Mouse (Mus musculus): ENCODE measurements around the gene Tead4. TPM values are rescaled to one million over a fixed set of nuclear protein-coding genes. Genes with fewer than 3 reads are reported as not detected.
"Not testable (repeated sequence)": the region's sequence is repeated elsewhere in the genome, so short reads cannot be mapped to it uniquely, and the experiment has no call there.

The Tead4 gene
- polyA plus RNA-seq, 1 experiment: not detected

DNA sequence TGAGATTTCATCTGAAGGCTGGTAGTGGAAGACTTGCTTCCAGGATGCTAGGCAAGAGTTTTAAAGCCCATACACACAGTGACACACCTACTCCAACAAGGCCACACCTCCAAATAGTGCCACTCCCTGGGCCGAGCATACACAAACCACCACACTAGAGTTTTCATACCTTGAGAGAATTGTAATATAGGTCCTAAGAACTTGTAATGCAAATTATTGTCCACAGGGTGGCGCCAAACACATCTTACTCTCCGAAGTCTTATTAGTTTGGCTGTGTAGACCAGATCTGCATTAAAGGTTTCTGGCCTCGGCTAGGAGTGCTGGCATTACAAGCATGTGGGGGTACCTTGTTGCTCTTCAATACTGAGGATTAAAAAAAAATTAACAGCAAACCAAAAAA lies 17.7 kb upstream of the Tead4 start:
- no peaks in the 10 kb centered on the region for H3K4me1 ChIP-seq (ENCODE audit: control insufficient read depth)
- no peaks in the 10 kb centered on the region for H3K9me3 ChIP-seq (ENCODE audit: control insufficient read depth, low read length)
- H3K36me3 ChIP-seq (ENCODE audit: control insufficient read depth): no peaks in the 10 kb centered on the region; the same call in 1 of the 2 replicates
- no peak overlapping the region for H3K4me3 ChIP-seq (replicated peaks)
- no peak for TF ChIP-seq GATA1 (IDR thresholded peaks at IDR 0.05; ENCODE audit: low read length)
- no peak for TF ChIP-seq TAL1 (IDR thresholded peaks at IDR 0.05; ENCODE audit: low read length)
- H3K27me3 ChIP-seq (ENCODE audit: control insufficient read depth): no peaks in the 10 kb centered on the region

DNA sequence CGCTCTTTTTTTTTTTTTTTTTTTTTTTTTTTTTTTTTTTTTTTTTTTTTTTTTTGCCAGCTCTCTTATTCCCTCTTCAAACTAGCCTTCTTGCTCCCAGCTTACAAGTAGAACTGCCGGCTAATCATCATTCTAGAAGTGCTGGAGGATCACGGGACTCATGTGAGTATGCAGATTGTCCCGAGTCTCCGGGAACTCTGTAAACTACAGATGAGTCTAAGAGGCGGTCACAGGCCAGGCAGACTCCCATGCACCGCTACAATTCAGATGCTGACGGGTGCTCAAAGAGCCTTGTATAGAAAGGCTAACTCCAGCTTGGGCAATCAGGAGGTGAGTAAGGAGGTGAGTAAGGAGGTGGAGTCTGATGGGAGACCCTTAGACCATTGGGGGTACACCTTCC lies 15.0 kb upstream of the Tead4 start:
- Histone ChIP-seq H3K36me3 (ENCODE audit: control insufficient read depth) (no peaks in the 10 kb centered on the region), H3K9me3 (ENCODE audit: control insufficient read depth, low read length) (no peaks in the 10 kb centered on the region), H3K27me3 (ENCODE audit: control insufficient read depth) (no peaks in the 10 kb centered on the region), H3K4me1 (ENCODE audit: control insufficient read depth) (no peaks in the 10 kb centered on the region), H3K4me3 (replicated peaks) (no peak overlapping the region)
- no peak for TF ChIP-seq TAL1 (IDR thresholded peaks at IDR 0.05; ENCODE audit: low read length)

DNA sequence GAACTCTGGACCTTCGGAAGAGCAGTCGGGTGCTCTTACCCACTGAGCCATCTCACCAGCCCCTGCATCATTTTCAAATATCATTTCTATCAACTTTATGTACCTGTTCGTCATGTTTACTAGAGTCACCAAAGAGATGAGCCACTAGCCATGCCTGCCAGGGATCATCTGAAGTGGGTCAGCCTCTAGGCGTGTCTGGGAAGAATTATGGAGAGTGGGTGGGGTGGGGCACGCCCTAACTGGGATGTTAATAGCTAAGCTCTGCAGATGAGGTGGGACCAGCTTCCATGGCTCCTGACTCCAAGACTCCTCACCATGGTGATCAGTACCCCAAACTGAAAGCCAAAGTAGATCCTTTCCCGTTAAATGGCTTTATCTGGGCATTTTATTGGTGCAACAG lies 14.2 kb upstream of the Tead4 start:
- Histone ChIP-seq H3K27me3 (ENCODE audit: control insufficient read depth) (no peaks in the 10 kb centered on the region), H3K4me1 (ENCODE audit: control insufficient read depth) (no peaks in the 10 kb centered on the region), H3K4me3 (replicated peaks) (no peak overlapping the region), H3K9me3 (ENCODE audit: control insufficient read depth, low read length) (no peaks in the 10 kb centered on the region), H3K36me3 (ENCODE audit: control insufficient read depth) (no peaks in the 10 kb centered on the region)
- TF ChIP-seq TAL1 (IDR thresholded peaks at IDR 0.05; ENCODE audit: low read length) (no peak), GATA1 (IDR thresholded peaks at IDR 0.05; ENCODE audit: low read length) (no peak)

DNA sequence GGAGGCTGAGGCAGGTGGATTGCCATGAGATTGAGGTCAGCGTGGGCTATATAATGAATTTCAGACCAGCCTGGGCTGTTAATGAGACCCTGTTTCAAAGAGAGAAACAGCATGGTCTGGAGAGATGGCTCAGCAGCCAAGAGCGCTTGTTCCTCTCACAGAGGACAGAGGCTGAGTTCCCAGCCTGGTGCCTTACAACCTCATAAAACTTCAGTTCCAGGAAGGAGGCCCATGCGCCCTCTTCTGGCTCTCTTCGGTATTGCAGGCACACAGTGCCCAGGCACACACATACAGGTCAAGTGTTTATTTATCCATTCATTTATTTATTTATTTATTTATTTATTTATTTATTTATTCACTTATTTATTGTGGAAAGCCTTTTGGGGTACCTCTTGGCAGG lies 7.7 kb upstream of the Tead4 start:
- H3K4me3 ChIP-seq (replicated peaks): no peak overlapping the region
- TF ChIP-seq GATA1 (IDR thresholded peaks at IDR 0.05; ENCODE audit: low read length): no peak
- TF ChIP-seq TAL1 (IDR thresholded peaks at IDR 0.05; ENCODE audit: low read length): no peak
- no peaks in the 10 kb centered on the region for H3K27me3 ChIP-seq (ENCODE audit: control insufficient read depth)
- no peaks in the 10 kb centered on the region for H3K36me3 ChIP-seq (ENCODE audit: control insufficient read depth)
- H3K4me1 ChIP-seq (ENCODE audit: control insufficient read depth): no peaks in the 10 kb centered on the region
- no peaks in the 10 kb centered on the region for H3K9me3 ChIP-seq (ENCODE audit: control insufficient read depth, low read length)

DNA sequence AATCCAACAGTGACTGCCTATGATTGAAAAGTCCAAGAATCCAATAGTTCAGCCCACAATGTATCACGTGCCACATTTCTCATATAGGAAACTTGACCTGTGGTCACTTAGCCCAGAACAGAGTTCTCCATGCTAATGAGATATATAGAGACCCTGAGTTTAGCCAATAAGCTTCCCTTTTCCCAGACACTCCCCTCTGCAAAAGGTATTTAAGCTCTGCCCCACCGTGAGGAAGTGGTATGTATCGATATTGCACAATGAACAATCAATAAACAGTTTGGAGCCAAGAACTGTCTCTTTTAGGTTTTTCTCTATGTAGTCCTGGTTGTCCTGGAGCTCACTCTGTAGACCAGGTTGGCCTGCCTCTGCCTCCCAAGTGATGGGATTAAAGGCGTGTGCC lies 4.2 kb upstream of the Tead4 start:
- no peak for TF ChIP-seq TAL1 (IDR thresholded peaks at IDR 0.05; ENCODE audit: low read length)
- no peak for TF ChIP-seq GATA1 (IDR thresholded peaks at IDR 0.05; ENCODE audit: low read length)
- Histone ChIP-seq H3K36me3 (ENCODE audit: control insufficient read depth) (no peaks in the 10 kb centered on the region), H3K4me3 (replicated peaks) (no peak overlapping the region), H3K27me3 (ENCODE audit: control insufficient read depth) (peaks cover 27% of the 10 kb centered on the region), H3K9me3 (ENCODE audit: control insufficient read depth, low read length) (peaks cover 3% of the 10 kb centered on the region; the same call in 1 of the 2 replicates), H3K4me1 (ENCODE audit: control insufficient read depth) (peaks cover 4% of the 10 kb centered on the region; the same call in 1 of the 2 replicates)

DNA sequence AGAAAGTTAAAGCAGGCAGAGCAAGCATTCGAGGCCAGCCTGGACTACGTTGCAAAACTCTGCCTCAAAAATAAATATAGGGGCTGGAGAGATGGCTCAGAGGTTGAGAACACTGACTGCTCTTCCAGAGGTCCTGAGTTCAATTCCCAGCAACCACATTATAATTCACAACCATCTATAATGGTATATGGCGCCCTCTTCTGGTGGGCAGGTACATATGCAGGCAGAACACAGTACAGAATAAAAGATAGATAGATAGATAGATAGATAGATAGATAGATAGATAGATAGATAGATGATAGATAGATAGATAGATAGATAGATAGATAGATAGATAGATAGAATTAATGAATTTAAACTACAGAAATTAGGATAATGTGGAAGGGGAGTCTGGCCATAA lies 2.0 kb upstream of the Tead4 start:
- H3K4me3 ChIP-seq (replicated peaks); H3K36me3 ChIP-seq (ENCODE audit: control insufficient read depth); H3K4me1 ChIP-seq (ENCODE audit: control insufficient read depth); H3K9me3 ChIP-seq (ENCODE audit: control insufficient read depth, low read length): not testable (repeated sequence)
- peaks cover 47% of the 10 kb centered on the region for H3K27me3 ChIP-seq (ENCODE audit: control insufficient read depth)

DNA sequence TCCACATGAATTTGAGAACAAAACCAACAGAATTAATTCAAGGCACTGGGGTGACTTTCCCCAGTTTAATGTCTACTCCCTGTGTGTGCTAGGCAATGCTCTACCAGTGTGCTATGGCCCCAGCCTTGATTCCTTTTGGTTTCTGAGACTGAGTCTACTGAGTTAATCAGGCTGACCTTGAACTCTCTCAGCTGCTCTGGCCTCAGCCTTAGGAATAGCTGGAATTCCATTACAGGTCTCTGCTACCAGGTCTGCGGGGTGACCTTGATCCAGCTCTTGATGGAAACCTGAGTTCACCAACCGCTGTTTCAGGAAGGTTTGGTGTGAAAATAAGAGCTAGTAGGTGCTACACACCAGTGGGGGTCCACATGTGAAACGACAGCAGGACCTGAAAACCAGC lies 1.3 kb upstream of the Tead4 start:
- Histone ChIP-seq H3K4me1 (ENCODE audit: control insufficient read depth) (peaks cover 4% of the 10 kb centered on the region; the same call in 1 of the 2 replicates), H3K36me3 (ENCODE audit: control insufficient read depth) (no peaks in the 10 kb centered on the region), H3K27me3 (ENCODE audit: control insufficient read depth) (peaks cover 51% of the 10 kb centered on the region), H3K9me3 (ENCODE audit: control insufficient read depth, low read length) (peaks cover 3% of the 10 kb centered on the region; the same call in 1 of the 2 replicates), H3K4me3 (replicated peaks) (no peak overlapping the region)
- TF ChIP-seq GATA1 (IDR thresholded peaks at IDR 0.05; ENCODE audit: low read length) (no peak), TAL1 (IDR thresholded peaks at IDR 0.05; ENCODE audit: low read length) (no peak)

DNA sequence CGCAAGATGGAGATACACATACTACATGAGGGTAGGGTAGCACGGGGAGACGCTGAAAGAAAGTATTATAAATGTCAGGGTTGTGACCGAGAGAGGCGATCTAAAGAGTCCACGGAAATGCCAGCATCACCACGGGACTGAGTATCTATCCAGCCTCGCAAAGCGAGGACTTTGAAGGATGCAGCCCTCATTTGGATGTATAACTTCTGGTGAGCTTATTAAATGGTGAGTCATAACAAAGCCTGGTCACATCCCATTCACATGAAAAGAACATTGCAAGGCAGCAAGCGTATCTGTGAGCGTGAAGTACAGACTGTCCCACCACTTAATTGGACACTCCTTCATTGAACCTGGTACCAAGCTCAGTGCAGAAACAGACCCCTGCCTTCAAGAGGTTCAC lies 835 bp upstream of the Tead4 start:
- peaks cover 3% of the 10 kb centered on the region; the same call in 1 of the 2 replicates for H3K9me3 ChIP-seq (ENCODE audit: control insufficient read depth, low read length)
- peaks cover 53% of the 10 kb centered on the region for H3K27me3 ChIP-seq (ENCODE audit: control insufficient read depth)
- no peak for TF ChIP-seq TAL1 (IDR thresholded peaks at IDR 0.05; ENCODE audit: low read length)
- no peak for TF ChIP-seq GATA1 (IDR thresholded peaks at IDR 0.05; ENCODE audit: low read length)
- H3K4me3 ChIP-seq (replicated peaks): no peak overlapping the region
- peaks cover 4% of the 10 kb centered on the region; the same call in 1 of the 2 replicates for H3K4me1 ChIP-seq (ENCODE audit: control insufficient read depth)
- no peaks in the 10 kb centered on the region for H3K36me3 ChIP-seq (ENCODE audit: control insufficient read depth)

DNA sequence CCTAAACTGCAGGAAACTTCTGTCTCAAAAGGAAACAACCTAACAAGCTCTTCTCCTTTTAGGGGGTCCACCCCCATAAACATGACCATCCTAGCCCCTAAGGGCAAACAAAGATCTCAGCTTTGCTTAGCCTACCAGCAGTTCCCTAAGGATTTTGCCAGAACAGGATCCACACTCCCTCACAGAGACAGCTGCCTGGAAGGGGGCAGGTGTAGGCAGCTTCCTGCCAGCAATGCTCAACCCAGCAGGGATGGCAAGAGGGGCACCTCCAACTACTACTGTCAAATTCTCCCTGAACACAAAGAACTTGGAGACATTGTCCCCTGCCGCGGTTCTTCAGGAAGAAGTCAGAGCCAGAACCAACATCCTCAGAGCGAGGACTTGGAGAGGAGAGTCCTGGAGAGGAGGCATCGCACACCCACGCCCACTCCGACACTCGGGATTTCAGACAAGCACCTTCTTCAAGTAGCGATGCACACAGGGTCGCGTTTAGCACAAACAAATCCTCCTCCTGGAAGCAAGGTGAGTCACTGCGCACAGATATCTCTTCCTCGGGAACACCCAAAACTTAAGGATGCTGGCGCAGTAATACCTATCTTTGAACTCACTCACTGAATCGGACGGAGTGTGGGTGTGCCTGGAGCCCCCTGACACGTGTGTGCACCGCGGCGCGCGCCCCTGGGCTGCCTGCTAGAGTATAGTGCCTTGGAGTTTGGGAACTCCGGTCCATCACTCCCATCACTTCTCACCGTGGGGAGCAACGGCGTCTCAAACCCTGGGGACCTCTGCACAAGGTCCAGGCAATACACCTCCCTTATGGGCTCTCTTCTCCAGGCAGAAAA lies 1.1 kb downstream of the Tead4 start:
- Histone ChIP-seq H3K9me3 (ENCODE audit: control insufficient read depth, low read length) (peaks cover 3% of the 10 kb centered on the region; the same call in 1 of the 2 replicates), H3K27me3 (ENCODE audit: control insufficient read depth) (peaks cover 53% of the 10 kb centered on the region), H3K36me3 (ENCODE audit: control insufficient read depth) (no peaks in the 10 kb centered on the region), H3K4me3 (replicated peaks) (peak overlapping the region; percentile 51), H3K4me1 (ENCODE audit: control insufficient read depth) (peaks cover 4% of the 10 kb centered on the region; the same call in 1 of the 2 replicates)
- no peak for TF ChIP-seq GATA1 (IDR thresholded peaks at IDR 0.05; ENCODE audit: low read length)
- no peak for TF ChIP-seq TAL1 (IDR thresholded peaks at IDR 0.05; ENCODE audit: low read length)
